ENCODE assay signal across 13 mouse cellular contexts in genomic region chr17:80063840-80064495, GRCm38 (mm10). TPM values are rescaled to one million over a fixed set of nuclear protein-coding genes. Genes with fewer than 3 reads are reported as not detected.
DNase-seq lines count a peak whose midpoint lies in the region; ATAC-seq lines count a peak whose summit lies in the region.
"Had no signal": no experiment of that assay in that cellular context is flagged by ENCODE, and none has a peak within 500 bp of the region (broad histone marks: within the 10 kb centered on the region; RNA-seq: fewer than 3 reads in every experiment).

No protein-coding gene starts in this region.

- H3K27ac ChIP-seq in midbrain, embryonic 11.5 days (ENCODE audit: low read depth, low read length) = no peak overlapping the region
- H3K27ac ChIP-seq in midbrain, embryonic 16.5 days (ENCODE audit: low read length) = no peak overlapping the region
- H3K27ac ChIP-seq: embryonic facial prominence, embryonic 12.5 days had no signal

- H3K9me3 ChIP-seq in midbrain, embryonic 11.5 days (ENCODE audit: control insufficient read depth, low read length) = no peaks in the 10 kb centered on the region
- H3K9me3 ChIP-seq in midbrain, embryonic 16.5 days (replicated peaks; ENCODE audit: control insufficient read depth, low read length, poor library complexity, severe bottlenecking) = no peaks in the 10 kb centered on the region
- H3K9me3 ChIP-seq in erythroblast, embryonic 14.5 days (ENCODE audit: control insufficient read depth, low read length) = no peaks in the 10 kb centered on the region; the same call in 1 of the 2 replicates
- H3K9me3 ChIP-seq: embryonic facial prominence, embryonic 12.5 days; hindbrain, embryonic 13.5 days had no signal

- no peak overlapping the region for H3K4me3 ChIP-seq in midbrain, embryonic 11.5 days (ENCODE audit: low read depth, low read length)
- H3K4me3 ChIP-seq in midbrain, embryonic 16.5 days (ENCODE audit: low read depth, low read length) = no peak overlapping the region
- peak overlapping the region; percentile 74 for H3K4me3 ChIP-seq in erythroblast, embryonic 14.5 days (replicated peaks)
- H3K4me3 ChIP-seq: embryonic facial prominence, embryonic 12.5 days; hindbrain, embryonic 13.5 days had no signal

- WGBS in midbrain, embryonic 11.5 days = 71% methylated on average over 8 of the region's 8 CpGs
- 63% methylated on average over 8 of the region's 8 CpGs for WGBS in midbrain, embryonic 16.5 days

- ATAC-seq in midbrain, embryonic 11.5 days (ENCODE audit: low FRiP score) = no peak
- ATAC-seq in midbrain, embryonic 16.5 days = no peak

- no peaks in the 10 kb centered on the region for H3K36me3 ChIP-seq in midbrain, embryonic 11.5 days (ENCODE audit: control insufficient read depth, insufficient read depth, low read length)
- H3K36me3 ChIP-seq in midbrain, embryonic 16.5 days (ENCODE audit: control insufficient read depth, insufficient read depth, low read length) = no peaks in the 10 kb centered on the region
- H3K36me3 ChIP-seq in erythroblast, embryonic 14.5 days (ENCODE audit: control insufficient read depth) = no peaks in the 10 kb centered on the region; the same call in 1 of the 2 replicates
- H3K36me3 ChIP-seq: embryonic facial prominence, embryonic 12.5 days; hindbrain, embryonic 13.5 days had no signal

- H3K4me2 ChIP-seq in midbrain, embryonic 11.5 days = no peak overlapping the region
- no peak overlapping the region for H3K4me2 ChIP-seq in midbrain, embryonic 16.5 days (ENCODE audit: low read length)

- no peaks in the 10 kb centered on the region for H3K27me3 ChIP-seq in midbrain, embryonic 11.5 days (ENCODE audit: control insufficient read depth, insufficient read depth, low read length)
- no peaks in the 10 kb centered on the region for H3K27me3 ChIP-seq in midbrain, embryonic 16.5 days (ENCODE audit: control insufficient read depth, insufficient read depth, low read depth, low read length)
- no peaks in the 10 kb centered on the region for H3K27me3 ChIP-seq in erythroblast, embryonic 14.5 days (ENCODE audit: control insufficient read depth)
- H3K27me3 ChIP-seq: embryonic facial prominence, embryonic 12.5 days; hindbrain, embryonic 13.5 days had no signal

- peaks cover 7% of the 10 kb centered on the region; the same call in 1 of the 2 replicates for H3K4me1 ChIP-seq in midbrain, embryonic 11.5 days (ENCODE audit: control insufficient read depth, insufficient read depth, low read length)
- peaks cover 23% of the 10 kb centered on the region for H3K4me1 ChIP-seq in midbrain, embryonic 16.5 days (ENCODE audit: control insufficient read depth, insufficient read depth, low read length)
- peaks cover 34% of the 10 kb centered on the region for H3K4me1 ChIP-seq in erythroblast, embryonic 14.5 days (ENCODE audit: control insufficient read depth)

- peak; percentile 25 for DNase-seq in cerebellum, adult 9-11 months
- no peak for DNase-seq in cerebellum, postnatal 4 days (ENCODE audit: low spot score in 2 of 2)
- peak; percentile 87 for DNase-seq in midbrain, embryonic 11.5 days (ENCODE audit: low spot score, missing footprints)
- peak; percentile 62 for DNase-seq in retina, postnatal 1 day
- no peak for DNase-seq in urinary bladder, adult 2 months (ENCODE audit: low spot score)
- DNase-seq in ovary, adult 18-20 months (ENCODE audit: low spot score) = no peak
- DNase-seq: adrenal gland, postnatal 25 days; B cell, adult 2 months; gastrocnemius, postnatal 10 days had no signal

- no peak overlapping the region for H3K9ac ChIP-seq in midbrain, embryonic 11.5 days (ENCODE audit: low read length)
- H3K9ac ChIP-seq in midbrain, embryonic 16.5 days (ENCODE audit: low read depth, low read length) = no peak overlapping the region

RNA-seq across cellular contexts. Expression of gene Hnrnpll, which starts 1.8 kb away (rescaled TPM):
- polyA plus RNA-seq in midbrain, embryonic 11.5 days (2014; fragmentation: Nextera tagmentation; extraction: Ambion mirVana) = 130 and 132 TPM in 2 replicates
- 53.9 and 59.2 TPM in 2 replicates for polyA plus RNA-seq in midbrain, embryonic 16.5 days (2015; fragmentation: Nextera tagmentation; extraction: Ambion mirVana)
- 2.5 TPM in 2 replicates for polyA plus RNA-seq in erythroblast, embryonic 14.5 days (2012)
- 34.7 and 39.7 TPM in 2 replicates for polyA plus RNA-seq in urinary bladder, adult 2 months (2012; rRNA removed)

Comparison
In these comparisons a context has a peak if more than half of its experiments do, and no peak if none do; other contexts are left out.
1. DNase-seq: peak in cerebellum, adult 9-11 months (single experiment), midbrain, embryonic 11.5 days (single experiment) and retina, postnatal 1 day (single experiment); none in cerebellum, postnatal 4 days (0 of 2), urinary bladder, adult 2 months (single experiment) and ovary, adult 18-20 months (single experiment).
2. RNA of gene Hnrnpll, which starts 1.8 kb away (polyA plus RNA-seq): 130 to 132 TPM in midbrain, embryonic 11.5 days, 53.9 to 59.2 TPM in midbrain, embryonic 16.5 days and 34.7 to 39.7 TPM in urinary bladder, adult 2 months; 2.5 TPM in erythroblast, embryonic 14.5 days; every median in the first group is over 10 times any median in the second.